Mouse (Mus musculus) CD8-positive naive resting alpha-beta T cell, adult 2 months (primary cell): ENCODE data around the gene Cenpa.

Source experiments
- DNase-seq, 2 experiments: peaks; one replicate each; pipeline ENCODE4 v3.0.0; 2022; ENCODE audit warnings: low read depth in 2 of 2, low spot score in 2 of 2

Gene Cenpa

DNA sequence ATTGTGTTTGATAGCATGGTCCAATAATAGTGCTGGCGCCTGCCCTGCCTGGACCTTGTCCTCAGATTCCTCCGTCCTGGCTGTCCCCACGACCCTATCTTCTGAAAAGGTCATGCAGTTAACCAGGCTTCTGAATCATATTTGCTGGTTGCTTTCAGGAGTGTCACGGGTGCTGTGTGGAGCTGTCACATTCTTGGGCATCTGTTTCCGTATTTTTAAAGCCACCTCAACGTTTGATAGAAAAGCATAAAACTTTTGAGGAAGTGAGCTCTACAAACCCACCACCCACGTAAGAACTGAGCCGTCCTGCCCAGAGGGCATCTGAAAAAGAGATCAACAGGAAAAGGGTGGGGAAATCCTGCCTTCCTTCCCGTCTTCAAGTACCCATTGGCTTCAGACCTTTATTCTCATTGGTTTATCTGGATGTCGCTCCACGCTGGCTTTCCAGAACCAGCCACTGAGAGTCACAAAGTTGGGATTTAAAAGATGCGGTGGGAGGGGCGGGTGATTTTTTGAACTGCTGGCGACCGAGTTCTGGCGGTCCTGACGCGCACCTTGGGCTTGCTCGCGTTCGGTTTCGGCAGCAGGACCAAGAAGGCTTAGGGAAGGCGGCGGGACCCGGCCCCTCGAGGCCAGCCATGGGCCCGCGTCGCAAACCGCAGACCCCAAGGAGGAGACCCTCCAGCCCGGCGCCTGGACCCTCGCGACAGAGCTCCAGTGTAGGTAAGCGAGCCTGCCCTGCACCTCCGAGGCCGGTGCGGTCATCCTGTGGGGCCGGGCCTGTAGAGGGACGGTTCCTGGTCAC, at the start of gene Cenpa:
Gene Cenpa, plus strand, starts transcription at position 387 of the 805 bp plus-strand sequence.
- DNase-seq: peak; percentile 87 to 91

DNA sequence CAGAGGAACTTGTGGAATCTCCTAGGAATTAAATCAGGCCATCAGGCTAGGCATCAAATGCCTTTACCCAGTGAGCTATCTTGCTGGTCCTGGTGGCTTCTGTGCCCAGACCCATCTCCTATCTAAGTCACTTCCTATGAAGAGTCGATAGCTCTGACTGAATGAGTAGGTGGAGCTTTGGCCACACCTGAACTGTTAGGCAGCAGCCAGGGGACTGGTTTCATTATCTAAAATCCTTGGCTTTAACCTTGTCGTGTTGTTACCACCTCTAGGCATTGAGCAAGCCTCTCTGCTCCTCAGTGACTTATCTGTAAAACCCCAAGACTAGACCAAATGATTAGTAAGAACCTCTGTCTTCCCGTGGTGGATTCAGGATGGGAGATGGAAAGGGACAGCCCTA, 49.2 kb upstream of the Cenpa start:
- DNase-seq: no peak

DNA sequence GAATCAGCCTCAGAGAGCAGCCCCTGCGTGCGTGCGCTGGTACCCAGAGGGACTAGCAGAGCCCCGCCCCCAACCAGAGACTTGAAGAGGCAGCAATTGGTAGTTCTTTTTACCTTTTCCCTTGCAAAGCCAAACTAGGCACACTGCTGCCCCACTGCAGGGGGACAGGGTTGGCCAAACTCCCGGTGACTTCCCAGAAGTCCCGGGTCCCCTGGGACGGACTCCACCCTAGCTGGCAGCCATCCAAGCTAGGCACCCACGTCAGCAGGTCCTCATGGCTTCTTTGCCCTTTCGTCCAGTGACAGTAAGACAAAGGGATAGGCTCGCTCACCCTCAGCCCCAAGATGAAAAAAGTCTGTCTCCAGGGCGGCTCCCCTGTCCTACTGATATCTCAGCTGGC, 48.7 kb upstream of the Cenpa start:
- DNase-seq: no peak

DNA sequence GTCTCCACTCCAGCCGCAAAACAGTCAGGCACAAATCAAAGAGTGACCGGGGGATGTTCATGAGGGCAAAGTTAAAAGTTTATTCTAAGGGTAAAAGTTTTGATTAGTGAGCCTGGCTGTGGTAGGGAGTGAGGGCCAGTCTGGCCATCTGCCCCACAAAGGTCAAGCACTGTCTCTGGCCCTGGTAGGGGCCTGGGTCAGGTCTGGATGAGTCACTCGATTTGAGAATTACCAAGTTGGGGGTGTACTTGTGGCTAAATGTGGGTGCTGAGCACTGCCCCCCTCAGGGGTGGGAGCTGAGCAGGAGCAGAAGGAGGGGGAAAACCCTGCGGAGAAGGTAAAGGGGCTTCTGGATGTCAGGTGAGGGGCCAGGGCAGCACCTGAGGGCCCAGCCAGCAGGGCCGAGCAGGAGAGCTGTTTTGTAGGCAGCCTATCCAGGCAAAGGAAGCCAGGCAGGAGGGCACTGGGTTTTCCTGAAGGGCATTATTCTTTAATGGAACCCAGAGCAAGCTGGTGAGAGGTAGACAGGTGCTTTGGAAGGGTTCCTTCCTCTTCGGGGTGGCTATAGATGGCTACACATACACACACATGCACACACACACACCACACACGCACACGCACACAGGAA, 48.1 kb upstream of the Cenpa start:
- no peak for DNase-seq

DNA sequence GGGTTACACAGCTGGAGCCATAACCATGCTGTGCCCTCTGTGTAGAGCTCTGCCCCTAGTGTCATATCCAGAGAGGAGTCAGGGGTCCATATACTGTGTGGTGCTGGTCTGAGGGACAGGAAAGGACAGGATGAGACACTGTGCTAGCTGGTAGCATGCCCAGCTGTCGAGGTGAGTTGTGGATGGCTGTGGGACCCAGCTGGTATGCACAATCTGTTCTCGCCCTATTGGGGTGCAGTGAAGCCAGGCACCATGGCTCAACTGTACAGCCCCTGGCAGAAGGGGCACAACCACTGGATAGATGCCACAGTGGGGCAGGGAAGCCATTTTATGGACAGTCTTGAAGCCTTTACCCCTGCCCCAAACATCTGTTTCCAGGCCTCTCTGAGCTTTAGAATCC, 47.4 kb upstream of the Cenpa start:
- DNase-seq: no peak

DNA sequence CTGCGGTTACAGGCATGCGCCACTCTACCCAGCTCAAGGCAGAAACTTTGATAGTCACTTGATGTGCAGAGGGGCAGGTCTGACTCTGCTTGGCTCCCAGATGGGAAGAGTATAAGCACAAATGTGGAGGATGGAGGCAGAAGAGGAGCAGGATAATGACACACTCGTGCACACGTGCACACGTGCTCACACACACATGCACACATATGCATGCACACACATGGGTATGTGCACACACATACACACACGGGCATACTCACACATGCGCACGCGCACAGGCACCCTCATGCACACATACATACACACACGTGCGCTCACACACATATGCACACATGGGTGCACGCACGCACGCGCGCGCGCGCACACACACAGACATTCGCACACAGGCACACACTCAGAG, 46.0 kb upstream of the Cenpa start:
- DNase-seq: no peak

DNA sequence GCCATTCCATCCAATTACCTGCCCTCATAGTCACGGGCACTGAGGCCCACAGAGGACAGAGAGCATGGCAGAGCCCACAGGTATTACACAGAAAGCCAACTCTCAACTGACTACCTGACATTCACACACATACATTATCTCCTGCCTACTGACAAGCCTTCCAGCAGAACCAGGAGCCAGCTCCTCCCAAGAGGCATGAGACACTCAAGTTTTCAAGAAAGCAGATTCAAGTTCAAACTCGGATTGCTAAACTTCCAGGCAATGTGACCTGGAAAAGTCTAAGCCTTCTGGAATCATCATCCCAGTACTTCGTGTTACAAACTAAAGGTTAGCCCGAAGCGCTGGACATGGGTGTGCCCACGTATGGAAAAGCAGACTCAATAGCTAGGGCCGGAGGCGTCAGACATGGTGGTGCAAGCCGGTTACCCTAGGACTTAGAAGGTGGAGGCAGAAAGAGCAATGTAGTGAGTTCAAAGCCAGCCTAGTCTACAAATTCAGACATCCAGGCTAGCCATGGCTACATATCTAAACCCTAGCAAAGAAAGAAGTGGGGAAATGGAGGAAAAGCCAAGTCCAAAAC, 45.3 kb upstream of the Cenpa start:
- no peak for DNase-seq

DNA sequence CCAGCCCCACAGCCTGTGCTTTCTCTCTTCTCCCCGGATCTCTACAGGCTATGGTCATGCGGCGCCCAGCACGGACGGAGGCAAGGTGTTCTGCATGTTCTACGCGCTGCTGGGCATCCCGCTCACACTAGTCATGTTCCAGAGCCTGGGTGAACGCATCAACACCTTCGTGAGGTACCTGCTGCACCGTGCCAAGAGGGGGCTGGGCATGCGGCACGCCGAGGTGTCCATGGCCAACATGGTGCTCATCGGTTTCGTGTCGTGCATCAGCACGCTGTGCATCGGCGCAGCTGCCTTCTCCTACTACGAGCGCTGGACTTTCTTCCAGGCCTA, 44.8 kb upstream of the Cenpa start:
- no peak for DNase-seq

DNA sequence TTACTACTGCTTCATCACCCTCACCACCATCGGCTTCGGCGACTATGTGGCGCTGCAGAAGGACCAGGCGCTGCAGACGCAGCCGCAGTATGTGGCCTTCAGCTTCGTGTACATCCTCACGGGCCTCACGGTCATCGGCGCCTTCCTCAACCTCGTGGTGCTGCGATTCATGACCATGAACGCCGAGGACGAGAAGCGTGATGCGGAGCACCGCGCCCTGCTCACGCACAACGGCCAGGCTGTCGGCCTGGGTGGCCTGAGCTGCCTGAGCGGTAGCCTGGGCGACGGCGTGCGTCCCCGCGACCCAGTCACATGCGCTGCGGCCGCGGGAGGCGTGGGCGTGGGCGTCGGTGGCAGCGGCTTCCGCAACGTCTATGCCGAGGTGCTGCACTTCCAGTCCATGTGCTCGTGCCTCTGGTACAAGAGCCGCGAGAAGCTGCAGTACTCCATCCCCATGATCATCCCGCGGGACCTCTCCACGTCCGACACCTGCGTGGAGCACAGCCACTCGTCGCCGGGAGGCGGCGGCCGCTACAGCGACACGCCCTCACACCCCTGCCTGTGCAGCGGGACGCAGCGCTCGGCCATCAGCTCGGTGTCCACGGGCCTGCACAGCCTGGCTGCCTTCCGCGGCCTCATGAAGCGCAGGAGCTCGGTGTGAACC, 44.3 kb upstream of the Cenpa start:
- peak; percentile 16 to 24 for DNase-seq

DNA sequence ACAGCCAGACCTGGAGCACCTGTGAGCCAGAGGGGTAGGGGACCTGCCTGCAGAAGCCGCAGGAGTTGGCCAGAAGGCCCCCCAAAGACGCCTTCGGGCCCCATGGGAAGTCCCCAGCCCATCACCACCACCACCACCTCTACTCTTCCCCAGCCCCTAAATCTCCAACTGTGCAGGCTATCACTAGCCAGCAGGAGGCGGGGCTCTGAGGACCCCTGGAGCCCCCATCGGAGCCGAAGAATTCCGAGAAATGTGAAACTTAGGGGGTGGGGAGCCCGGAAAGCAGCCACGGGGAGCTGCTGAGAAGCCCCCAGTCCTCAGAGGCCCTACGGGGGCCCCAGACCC, 43.8 kb upstream of the Cenpa start:
- DNase-seq: no peak

DNA sequence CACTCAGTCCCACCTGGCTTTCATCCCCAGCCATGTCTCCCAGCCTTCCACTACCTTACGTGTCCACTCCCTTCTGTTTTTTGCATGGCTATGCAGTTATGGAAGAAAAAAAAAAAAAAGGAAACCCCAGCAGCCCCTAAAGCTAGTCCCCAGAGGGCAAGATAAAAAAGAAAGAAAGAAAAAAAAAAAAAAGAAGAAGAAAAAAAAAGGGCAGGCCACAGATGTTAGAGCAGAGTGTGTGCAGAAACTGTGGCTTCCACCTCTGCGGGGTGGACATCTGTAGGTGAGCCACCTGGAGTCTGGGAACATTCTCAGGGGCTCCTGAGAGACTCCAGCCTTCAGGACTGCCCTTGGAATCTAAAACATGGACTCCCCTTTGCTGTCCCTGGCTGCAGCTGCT, 43.2 kb upstream of the Cenpa start:
- DNase-seq: no peak

DNA sequence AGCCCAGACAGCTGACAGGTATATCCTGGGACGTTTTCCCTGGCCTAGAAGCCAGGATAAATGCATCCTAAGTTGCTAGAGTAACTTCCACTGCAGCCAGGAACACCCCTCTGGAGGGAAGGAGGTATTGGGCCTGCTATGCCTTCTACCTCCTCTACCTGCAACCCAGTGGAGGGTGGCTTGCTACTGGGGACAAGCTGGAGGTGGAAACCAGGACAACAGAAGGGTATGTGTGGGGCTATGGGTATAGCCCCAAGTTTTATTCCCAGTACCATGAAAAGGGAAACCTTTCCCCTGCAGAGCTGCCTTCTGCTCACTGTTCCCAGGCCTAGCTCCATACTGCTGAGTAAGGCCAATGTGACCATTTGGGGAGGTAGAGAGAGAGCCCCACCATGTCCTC, 42.3 kb upstream of the Cenpa start:
- DNase-seq: no peak

DNA sequence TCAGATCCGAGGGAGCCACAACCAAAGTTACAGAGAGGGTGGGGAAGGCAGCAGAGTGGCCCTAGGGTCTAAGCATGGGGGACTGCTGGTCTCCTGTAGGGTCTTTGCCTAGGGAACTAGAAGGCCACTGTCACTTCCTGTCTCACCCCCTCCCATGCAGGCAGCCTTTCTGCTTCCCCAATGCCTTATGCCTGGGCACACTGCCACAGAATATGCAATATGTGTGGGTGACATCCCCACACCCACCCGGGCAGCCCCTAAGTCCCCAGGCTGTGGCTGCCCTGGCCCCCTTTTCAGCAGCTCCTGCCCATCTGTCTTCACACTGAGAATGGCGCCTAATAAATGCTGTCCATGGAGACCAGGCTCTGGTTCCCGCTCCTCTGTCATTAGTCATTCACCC, 41.7 kb upstream of the Cenpa start:
- DNase-seq: no peak

DNA sequence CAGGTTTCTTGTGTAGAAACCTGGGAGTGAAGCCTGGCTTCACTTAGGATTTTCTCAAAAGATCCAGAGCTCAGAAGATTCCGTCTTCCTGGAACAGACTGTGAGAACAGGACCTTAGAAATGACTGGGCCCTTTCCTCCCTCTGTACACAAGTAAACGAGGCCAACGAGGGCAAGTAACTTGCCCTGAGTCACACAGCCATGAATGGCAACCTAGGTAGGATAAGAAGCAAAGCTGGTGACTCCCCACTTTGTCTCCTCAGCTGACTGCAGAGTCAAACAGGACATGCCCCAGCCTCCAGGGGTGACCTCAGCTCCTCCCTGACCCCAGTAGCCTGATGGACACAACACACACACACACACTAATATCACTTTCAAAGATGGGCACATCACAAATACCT, 41.2 kb upstream of the Cenpa start:
- DNase-seq: no peak

DNA sequence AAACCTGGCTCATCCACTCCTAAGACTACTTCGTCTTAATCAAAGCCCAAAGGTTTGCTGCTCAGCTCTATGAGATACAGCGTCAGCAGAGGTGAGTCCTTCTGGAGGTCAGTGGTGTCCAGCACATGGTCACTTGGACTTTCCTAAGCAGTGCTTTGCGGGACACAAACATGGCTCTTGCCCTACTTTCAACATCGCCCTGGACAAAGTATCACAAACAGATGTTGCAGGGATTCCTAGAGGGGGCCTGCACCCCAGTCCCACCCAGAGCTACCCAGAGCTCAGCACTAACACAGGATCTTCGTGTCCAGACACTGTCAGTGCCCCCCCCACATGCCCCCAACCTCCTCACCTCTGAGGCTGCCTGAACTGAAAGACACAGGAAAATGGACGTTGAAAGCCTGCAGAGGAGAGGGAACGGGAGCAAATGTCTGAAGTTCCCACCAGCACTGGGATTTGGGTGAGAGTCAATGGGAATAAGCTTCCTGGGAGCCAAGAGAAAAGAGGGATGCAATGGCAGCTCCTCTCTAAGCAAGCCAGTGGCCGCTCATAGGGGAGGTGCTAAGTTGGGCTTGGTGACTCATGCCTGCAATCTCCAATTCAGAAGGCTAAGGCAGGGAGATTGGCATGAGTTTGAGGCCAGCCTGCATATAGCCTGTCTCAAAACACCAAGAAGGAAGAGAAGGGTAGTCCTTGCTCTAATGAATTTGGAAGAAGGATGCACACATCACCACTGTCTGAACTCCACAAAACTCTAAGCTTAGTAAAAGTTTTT, 40.1 kb upstream of the Cenpa start:
- DNase-seq: no peak

DNA sequence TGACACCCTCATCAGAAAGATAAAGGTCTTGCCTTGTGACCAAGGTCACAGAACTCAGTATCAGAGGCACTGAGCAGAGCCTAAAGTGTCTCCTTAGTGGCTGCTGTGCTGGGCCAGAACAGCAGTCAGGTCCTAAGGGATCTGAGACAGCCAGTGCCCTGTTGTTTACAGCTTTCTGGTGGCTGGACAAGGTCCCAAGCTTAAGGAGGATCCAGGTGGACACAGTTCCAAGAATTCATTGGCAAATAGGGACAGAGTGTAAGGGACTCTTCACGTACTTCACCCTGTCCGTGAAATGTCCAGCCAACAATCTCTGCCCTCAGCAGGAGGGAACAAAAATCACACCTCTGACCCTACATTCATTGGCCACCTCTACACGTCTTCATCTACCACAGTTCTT, 38.1 kb upstream of the Cenpa start:
- no peak for DNase-seq

DNA sequence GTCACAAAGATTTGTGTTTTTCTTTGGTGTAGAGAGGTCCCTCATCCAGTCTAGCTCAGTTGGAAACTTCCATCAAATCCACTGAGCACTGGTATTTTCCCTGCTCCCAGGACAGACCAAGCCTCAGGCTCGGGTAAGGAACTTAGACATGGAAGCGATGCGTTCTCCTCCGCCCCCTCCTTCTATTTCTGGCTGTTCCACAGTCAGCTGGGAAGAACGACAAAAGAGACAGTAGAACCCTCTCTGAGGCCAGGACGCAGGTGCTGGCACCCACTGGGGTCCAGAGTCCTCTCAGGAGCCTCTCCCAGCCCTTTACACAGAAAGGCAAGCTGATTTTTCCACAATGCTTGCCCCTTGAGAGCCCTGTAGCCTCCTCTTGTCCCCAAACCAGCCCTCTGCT, 36.2 kb upstream of the Cenpa start:
- no peak for DNase-seq

DNA sequence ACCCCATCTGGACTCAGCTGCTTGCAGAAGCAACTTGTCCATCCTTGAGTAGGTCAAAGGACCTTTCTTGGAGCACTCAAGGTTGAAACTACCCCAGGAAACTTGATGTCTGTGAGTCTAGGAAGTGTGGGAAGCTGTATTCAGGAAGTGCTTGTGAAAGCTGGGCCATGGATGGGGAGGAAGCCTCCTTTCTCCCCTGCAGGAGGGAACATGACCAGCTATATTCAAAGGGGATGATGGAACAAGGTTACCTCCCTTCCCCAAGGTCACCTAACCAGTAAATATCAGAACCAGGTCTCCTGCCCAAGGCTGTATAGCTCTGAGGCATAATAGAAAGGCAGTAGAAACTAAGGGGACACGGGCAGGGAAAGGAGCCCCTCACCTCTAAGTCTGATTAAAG, 34.4 kb upstream of the Cenpa start:
- no peak for DNase-seq

DNA sequence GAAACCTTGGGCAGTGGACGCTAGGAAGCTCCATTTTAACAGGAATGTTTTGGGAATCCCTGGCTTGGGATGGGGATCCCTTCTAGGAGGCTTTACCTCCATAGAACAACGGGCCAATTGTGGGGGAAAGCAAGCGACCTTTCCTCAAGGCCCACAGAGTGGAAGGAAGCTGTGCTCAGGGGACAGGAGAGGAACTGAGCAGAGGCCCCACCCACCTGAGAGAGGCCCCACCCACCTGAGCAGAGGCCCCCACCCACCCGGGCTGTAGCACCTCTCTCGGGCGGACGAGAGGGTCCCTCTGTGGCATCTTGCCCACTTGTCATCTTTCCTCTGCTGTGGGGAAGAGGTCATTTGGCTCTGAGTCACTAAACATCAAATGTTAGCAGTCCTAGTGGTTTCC, 29.6 kb upstream of the Cenpa start:
- no peak for DNase-seq

DNA sequence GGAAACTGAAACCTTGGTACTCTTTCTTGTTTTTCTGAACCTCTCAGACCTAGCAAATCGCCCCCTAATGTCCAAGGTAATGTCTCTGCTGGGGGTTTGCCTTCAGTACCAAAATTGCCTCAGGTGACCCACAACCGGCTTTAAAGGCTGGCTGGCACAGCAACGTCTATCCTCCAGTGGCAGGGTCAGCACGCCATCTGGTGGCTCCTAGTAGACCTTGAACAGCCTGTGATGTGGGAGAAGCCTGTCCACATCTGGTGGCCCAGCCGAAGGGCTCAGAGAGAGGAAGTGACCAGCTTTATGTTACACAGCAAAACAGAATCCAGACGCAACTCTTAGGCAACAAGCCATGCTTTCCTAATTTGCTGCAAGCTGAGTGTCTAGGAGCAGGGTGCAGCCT, 28.5 kb upstream of the Cenpa start:
- peak; percentile 26 to 50 for DNase-seq

DNA sequence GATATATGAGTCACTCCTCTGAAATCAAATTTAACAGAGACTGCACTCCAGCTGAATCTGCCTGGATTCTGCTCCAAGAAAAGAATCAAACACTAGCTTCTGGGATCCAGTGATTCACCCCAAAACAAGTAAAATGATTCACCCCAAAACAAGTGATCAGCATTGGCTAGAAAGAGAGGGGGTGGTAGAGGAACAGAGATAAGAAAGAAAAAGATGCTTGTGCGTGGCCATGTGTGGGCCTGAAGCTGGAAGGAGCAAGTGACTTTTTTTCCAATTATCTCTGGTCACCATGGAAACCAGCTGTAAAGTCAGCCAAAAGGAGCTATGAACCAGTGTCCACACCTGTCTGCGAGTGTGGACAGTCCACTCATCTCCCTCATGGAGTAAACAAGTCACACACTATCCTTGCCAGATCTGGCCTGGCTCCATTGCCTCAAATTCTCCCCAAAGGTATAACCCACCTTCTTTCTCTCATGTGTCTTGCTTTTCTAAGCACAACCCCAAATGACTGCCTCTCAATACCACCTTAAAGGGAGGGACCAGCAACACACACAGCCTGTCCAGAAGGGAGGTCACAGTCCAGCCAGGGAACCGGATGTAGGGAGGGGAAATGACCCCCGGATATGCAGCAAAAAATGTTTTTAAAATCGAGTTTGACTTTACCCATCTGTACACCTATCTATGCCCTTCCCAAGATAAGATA, 22.9 kb upstream of the Cenpa start:
- DNase-seq: no peak
